Mouse (Mus musculus) kidney, postnatal 14 days (tissue): ENCODE results near the gene Chid1.
A peak's percentile ranks its signal among the peaks of the same experiment; 100 is the strongest.

Experiments used
- DNase-seq: peaks from one replicate; pipeline ENCODE4 v3.0.0; 2022; ENCODE audit warnings: mixed read lengths

Chid1 gene

GRCm38 (mm10) chr7:141558329-141558776 is 18.7 kb upstream of the Chid1 start:
- DNase-seq = no peak

DNA sequence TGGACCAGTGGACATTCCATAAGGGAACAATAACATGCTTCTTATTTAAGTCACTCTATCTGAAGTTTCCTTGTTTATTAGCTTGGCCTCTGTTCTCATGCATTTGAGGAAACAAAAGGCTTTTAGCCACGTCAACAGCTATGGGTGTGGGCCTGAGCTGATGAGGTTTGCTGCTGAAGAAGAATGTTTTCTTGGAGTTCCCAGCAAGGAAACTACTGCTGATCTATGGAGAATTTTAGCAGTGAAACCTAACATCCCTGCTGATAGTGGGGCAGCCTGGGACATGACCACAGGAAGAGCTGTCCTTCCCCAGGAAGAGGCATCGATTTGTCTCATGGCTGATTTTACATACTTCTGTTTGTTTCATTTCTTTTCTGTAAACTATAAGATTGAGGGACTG is 10.8 kb upstream of the Chid1 start:
- DNase-seq = no peak

- no peak for DNase-seq
These were observed 9.9 kb upstream of the Chid1 start for GRCm38 (mm10) chr7:141549432-141550061.

DNA sequence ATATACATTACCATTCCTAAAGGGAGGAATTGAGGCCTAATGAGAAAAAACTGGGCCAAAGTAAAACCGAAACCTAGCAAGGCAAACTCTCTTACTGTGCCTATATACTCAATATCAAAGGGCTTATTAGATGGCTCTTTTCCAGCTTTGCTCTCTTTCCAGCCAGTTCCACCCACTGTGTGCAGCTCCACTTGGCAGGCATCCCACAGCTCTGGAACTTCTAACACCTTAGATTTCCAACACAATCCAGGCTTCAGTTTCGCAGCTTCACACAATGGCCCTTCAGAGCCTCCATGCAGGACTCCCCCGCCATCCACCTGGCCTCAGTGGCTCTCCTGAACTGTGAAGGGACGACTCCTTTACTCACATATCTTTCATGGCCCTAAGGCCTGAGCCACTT is 5.0 kb upstream of the Chid1 start:
- DNase-seq = no peak

DNA sequence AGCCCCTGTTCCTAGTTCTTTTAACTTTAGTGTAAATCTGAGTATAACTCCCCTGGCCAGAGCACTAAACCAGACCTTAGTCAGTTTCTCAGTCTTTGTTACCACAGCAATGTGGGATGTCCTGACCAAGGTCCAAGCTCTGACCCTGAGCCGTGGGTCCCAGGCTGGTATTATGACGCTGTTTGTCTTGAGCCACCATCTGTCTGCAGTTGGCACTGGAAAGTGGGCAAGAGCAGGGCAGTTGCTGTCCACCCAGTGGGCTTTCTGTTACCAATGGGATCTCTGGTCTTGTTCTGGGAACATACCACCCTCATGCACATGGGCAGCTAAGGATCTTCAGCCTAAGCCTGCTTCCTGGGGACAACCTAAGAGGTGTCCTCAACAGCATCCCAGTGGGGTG is 2.9 kb upstream of the Chid1 start:
- no peak for DNase-seq

DNA sequence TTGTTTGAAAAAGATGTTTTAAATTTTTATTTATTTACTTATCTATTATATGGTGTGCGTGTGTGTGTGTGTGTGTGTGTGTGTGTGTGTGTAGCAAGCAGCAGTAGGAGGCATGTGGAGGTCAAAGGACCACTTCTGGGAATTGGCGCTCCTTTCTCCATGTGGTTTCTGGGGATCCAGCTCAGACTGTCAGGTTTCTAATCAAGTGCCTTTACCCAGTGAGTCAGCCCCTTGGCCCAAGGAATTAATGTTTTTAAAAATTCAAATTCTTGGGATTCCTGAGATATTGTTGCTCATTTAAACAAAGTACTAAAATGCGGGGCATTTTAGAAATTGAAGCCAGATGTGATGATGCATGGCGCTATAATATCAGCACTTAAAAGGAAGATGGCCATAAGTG is 2.0 kb upstream of the Chid1 start:
- DNase-seq = no peak

- DNase-seq = peak; percentile 62
These were observed 840 bp upstream of the Chid1 start for GRCm38 (mm10) chr7:141540312-141541081.

GRCm38 (mm10) chr7:141538852-141539555 is 653 bp downstream of the Chid1 start:
- no peak for DNase-seq

DNA sequence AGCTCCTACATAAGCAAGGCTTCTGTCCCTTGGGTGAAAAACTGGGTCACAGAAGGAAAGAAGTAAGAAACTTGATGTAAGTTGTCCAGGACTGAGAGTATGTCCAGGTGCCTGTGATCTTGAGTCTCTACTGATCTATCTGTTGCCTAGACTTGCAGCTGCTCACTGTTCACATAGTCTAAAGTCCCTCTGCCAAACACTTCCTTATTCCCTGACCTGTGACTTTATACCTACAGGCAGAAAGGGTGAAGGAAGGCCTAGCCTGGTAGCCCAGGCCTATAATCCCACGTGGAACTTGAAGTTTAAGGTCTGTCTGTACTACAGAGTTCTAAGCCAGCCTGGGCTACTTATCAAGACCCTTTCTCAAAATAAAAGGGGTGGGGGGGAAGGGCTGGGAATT is 4.1 kb downstream of the Chid1 start:
- no peak for DNase-seq

GRCm38 (mm10) chr7:141525580-141525925 is 14.1 kb downstream of the Chid1 start:
- DNase-seq = no peak

DNA sequence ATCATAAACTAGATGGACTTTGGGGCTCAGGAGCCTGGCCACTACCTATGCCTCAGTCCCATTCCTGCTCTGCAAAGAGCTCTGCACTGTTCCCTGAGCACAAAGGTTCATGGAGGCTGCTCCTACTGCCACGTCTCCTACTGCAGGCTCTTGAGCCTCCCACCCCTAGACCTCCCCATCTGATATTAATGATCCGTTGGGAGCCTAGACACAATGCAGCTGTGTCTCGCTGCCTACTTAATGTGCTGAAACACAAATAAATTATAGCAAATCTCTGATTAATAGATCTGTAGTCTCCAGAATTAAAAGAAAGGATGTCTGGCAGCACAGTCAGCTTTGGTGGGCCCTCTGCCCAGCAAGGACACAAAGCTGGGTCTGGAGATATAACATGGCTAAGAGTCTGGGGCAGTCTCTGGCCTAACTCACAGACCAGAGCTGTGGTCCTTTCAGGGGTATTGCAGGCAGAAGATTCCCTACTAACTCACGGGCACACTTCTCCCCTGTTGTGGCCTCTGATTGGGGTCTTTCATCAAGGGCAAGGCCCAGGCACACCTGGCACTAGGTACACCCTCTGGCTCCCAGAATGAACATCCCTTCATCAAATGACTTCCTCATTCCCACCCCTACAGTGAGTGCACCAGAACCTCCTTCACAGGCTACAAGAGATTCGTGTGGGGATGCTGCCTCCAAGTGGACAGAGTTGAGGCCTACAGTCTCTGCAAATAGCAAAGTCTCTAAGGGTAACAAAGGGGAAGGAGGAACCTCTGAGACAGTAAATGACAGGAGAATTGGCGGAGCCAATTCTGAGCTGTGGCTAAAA is 14.7 kb downstream of the Chid1 start:
- DNase-seq = peak; percentile 82

- no peak for DNase-seq
These were observed 15.4 kb downstream of the Chid1 start for GRCm38 (mm10) chr7:141524271-141524670.

GRCm38 (mm10) chr7:141523007-141523406 is 16.6 kb downstream of the Chid1 start:
- DNase-seq = no peak

GRCm38 (mm10) chr7:141519795-141520194 is 19.9 kb downstream of the Chid1 start:
- DNase-seq = no peak

DNA sequence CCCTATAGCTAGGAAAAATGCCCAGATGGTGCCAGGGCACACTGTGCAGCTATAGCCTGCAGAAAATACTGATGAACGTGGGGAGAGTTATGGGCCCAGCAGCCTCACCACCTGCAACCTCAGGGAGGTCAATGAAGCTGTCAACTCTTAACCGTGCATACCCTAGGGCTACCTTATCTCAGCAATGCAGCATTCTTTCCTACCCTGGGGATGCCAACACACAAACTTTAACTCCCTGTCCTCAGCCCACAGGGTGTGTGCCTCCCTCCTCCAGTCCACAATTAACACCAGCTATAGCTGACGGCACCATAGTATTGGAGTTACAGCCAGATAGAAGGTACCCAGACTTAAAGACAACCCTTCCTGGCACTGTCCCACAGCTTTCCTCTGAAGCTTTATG is 20.7 kb downstream of the Chid1 start:
- no peak for DNase-seq

- DNase-seq = no peak
These were observed 21.4 kb downstream of the Chid1 start for GRCm38 (mm10) chr7:141518296-141518695.

GRCm38 (mm10) chr7:141517638-141518037 is 22.0 kb downstream of the Chid1 start:
- no peak for DNase-seq

DNA sequence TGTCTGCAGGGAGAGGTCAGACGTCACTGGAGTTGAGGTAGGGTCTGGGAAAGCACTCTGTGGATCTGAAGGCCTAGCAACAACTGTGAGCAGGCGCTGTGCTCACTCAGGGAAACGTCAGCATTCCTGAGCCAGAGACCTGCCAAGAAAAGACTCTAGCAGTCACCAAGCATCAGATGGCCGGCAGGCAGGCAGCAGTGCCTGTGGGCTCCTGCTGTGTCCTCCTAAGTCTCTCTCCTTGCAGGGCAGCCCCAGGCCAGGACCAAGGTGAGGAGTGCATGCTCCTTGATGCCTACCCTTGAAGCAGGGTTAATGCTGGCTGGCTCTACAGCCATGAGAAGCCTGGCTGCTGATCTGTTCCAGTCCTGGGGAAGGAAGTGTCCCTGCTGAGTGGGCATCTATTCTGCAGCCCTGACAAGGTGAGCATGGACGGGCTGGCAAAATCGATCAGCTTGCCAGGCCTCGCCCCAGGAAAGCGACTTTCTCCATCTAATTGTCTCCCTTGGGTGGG is 28.9 kb downstream of the Chid1 start:
- DNase-seq = no peak

DNA sequence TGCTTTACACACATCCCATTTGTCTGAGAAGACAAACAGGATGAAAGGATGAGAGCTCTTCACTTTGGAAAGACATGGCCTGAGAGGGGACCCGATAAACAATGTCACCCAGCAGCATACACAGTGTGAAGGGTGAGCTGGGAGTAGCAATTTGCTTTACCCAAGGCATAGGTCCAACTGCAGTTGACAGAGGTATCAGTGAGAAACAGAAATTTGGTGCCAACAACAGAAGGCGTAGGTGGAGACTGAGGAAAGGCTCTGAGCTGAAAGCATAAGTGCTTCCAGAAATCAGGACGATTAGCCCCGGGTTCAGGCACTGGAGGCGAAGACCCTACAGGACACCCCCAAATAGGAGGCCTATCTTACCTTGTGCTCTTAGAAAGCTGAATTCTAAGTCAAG is 29.5 kb downstream of the Chid1 start:
- DNase-seq = no peak

GRCm38 (mm10) chr7:141508160-141508559 is 31.5 kb downstream of the Chid1 start:
- no peak for DNase-seq

DNA sequence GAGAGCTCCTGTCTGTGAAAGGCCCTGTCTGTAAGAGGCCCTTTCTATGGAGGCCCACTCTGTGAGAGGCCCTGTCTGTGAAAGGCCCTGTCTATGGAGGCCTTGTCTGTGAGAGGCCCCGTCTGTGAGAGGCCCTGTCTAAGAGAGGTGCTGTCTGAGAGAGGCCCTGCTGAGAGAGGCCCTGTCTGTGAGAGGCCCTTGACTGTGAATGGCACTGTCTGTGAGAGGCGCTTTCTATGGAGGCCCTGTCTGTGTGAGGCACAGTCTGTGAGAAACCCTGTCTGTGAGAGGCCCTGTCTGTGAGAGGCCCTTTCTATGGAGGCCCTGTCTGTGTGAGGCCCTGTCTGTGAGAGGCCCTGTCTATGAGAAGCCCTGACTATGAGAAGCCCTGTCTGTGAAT is 33.4 kb downstream of the Chid1 start:
- no peak for DNase-seq

GRCm38 (mm10) chr7:141502556-141502905 is 37.1 kb downstream of the Chid1 start:
- DNase-seq = no peak
